Mouse (Mus musculus) adrenal gland, postnatal 10 days (tissue): ENCODE measurements around the gene Vmn1r205. TPM values are rescaled to one million over a fixed set of nuclear protein-coding genes. Genes with fewer than 3 reads are reported as not detected.
"Not testable (repeated sequence)": the region's sequence is repeated elsewhere in the genome, so short reads cannot be mapped to it uniquely, and the experiment has no call there.

Experiments used
- DNase-seq: peaks from one replicate; pipeline ENCODE4 v3.0.0; 2021; ENCODE audit warnings: mixed read lengths
- long read RNA-seq, 2 experiments: library from polyadenylated mRNA; stranded (forward); transcript quantifications; one replicate each; pipeline ENCODE4 v2.0.0; 2021
- total RNA-seq, 2 experiments: library from RNA; stranded (reverse); gene quantifications; 2 replicates each; pipeline ENCODE4 v1.2.3; 2021

The Vmn1r205 gene
- total RNA-seq, result not detected
- long read RNA-seq, experiment 1, result 0 reads
- long read RNA-seq, experiment 2, result 0 reads

- no peak for DNase-seq
Measured at GRCm38 (mm10) chr13:22592900-22593299, at the start of gene Vmn1r205. Gene Vmn1r205, minus strand, starts transcription at chr13:22593000.

DNA sequence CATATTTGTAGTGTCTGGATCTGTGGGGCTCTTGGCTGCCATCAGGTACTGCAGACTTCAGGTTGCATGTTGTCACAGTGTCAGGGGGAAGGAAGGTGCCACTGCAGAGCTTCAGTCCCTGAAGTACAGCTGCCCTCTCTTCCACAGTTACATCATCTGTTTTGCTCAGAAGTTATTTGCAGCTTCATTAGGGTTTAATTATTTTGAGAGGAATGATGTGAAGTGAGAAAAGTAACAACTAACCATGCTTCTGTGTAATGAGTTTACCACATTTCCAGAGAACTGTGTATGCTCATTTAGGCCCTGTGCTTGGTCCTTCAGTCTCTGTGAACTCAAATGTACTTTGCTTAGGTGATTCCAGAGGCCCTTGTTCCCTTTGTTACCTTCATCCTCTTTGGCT is 31.4 kb upstream of the Vmn1r205 start, which contains the start of gene Vmn1r206:
Gene Vmn1r206 (minus strand): TSS at position 101 of the 400 bp plus-strand sequence.
- DNase-seq, result not testable (repeated sequence)

GRCm38 (mm10) chr13:22583336-22583735 is 9.5 kb downstream of the Vmn1r205 start:
- DNase-seq, result not testable (repeated sequence)

DNA sequence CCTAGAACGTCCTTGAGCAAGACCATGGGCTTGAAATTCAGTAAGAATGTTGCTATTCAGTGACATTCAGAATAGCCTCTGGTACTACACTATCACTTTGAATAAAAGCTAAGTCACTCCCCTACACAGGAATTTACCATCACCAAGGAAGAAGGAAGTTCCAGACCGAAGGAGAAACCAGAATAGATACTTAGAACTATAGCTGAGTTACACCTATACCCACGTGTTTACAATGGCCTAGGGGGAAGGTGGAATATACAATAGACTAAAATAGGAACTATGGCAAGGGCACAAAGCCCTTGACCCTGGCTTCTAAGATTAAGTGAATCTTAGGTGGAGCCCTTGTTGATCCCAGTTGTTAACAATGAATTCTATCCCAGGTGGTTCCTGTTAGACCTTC is 17.9 kb downstream of the Vmn1r205 start:
- DNase-seq, result not testable (repeated sequence)

GRCm38 (mm10) chr13:22552898-22553297 is 39.9 kb downstream of the Vmn1r205 start, which contains the start of gene Vmn1r204:
Gene Vmn1r204, plus strand, starts transcription at chr13:22553198.
- not testable (repeated sequence) for DNase-seq

Other genes with a start within 250 kb of the Vmn1r205 start
- gene Vmn1r198, start 242.6 kb downstream of the Vmn1r205 start, total RNA-seq, result not detected
- not detected for gene Vmn1r199, start 213.2 kb downstream of the Vmn1r205 start, total RNA-seq
- gene Vmn1r200, start 202.6 kb downstream of the Vmn1r205 start, total RNA-seq, result not detected
- gene Vmn1r201, start 121.1 kb downstream of the Vmn1r205 start, total RNA-seq, result not detected
- gene Vmn1r202, start 87.6 kb downstream of the Vmn1r205 start, total RNA-seq, result under 1 TPM in 1 of 2 experiments, not detected in 1; 0.06 TPM
- not detected for gene Vmn1r203, start 74.9 kb downstream of the Vmn1r205 start, total RNA-seq
- gene Vmn1r204, start 39.8 kb downstream of the Vmn1r205 start, total RNA-seq, result not detected
- not detected for gene Vmn1r206, start 31.3 kb upstream of the Vmn1r205 start, total RNA-seq
- gene Vmn1r207-ps, start 136.6 kb upstream of the Vmn1r205 start, total RNA-seq, result not detected
- not detected for gene Vmn1r208, start 184.4 kb upstream of the Vmn1r205 start, total RNA-seq
- gene Vmn1r209, start 216.7 kb upstream of the Vmn1r205 start, total RNA-seq, result under 1 TPM in 1 of 2 experiments, not detected in 1; 0.03 TPM
- not detected for gene Vmn1r210, start 238.3 kb upstream of the Vmn1r205 start, total RNA-seq